Mouse (Mus musculus) adrenal gland, postnatal 10 days (tissue): Measurements from ENCODE around the gene Cybrd1. TPM values are rescaled to one million over a fixed set of nuclear protein-coding genes. Genes with fewer than 3 reads are reported as not detected.

ENCODE experiments used
- DNase-seq: peaks from one replicate; pipeline ENCODE4 v3.0.0; 2021; ENCODE audit warnings: mixed read lengths
- total RNA-seq, 2 experiments: library from RNA; stranded (reverse); gene quantifications; 2 replicates each; pipeline ENCODE4 v1.2.3; 2021

Gene Cybrd1
- total RNA-seq, 2 experiments from 2014 or later, result 1.8 TPM

DNA sequence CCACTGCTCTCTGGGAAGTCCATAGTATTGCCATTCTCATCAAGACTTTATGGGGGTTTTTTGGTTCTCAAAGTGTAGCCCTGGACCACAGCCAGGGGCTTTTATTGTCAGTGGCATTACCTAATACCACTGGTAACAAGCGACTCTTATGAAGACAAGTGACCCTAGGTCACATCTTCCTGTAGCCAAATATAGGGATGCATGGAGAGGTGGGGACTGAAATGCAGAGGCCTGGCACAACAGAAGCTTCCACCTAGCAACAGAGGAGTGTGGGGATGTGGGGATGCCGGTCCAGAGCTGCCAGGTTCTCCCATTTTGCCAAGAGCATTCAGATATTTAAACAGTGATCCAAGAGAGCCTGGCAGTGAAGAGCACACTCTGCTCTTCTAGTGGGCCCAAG lies 5.9 kb downstream of the Cybrd1 start:
- no peak for DNase-seq

DNA sequence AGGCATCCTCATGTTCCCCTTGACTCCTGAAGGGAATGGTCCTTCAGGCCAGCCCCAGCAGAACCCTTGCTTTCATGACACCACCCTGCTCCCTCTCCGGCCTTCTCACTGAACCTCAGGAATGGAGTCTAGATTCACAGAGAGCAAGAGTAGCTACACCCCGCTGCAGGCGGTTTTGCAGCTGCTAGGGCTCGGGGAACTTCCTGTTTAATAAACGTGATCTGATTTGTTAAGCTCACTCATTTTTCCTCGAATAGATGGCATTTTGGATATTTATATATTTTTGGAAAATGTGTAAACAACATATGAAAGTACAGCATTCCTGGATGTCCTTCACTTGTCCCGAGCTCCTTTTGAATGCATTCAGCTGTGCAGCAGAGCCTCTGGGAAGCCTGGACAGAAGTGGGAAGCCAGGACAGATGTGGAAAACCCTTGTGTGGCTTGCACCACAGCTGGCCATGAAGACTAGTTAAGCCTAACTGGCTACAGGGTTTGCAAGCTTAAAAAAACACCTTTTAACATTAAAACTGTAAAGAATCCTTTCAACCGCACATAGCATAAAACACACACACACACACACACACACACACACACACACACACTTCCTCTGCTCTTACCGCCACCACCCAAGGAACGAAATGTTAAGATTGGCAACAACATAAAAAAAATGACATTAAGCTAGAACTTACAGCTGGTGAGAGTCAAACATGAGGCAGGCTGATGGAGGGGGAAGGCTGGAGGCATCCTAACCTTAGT lies 10.2 kb downstream of the Cybrd1 start:
- no peak for DNase-seq

- no peak for DNase-seq
Observed at GRCm38 (mm10) chr2:71130366-71130765, 12.6 kb downstream of the Cybrd1 start.

DNA sequence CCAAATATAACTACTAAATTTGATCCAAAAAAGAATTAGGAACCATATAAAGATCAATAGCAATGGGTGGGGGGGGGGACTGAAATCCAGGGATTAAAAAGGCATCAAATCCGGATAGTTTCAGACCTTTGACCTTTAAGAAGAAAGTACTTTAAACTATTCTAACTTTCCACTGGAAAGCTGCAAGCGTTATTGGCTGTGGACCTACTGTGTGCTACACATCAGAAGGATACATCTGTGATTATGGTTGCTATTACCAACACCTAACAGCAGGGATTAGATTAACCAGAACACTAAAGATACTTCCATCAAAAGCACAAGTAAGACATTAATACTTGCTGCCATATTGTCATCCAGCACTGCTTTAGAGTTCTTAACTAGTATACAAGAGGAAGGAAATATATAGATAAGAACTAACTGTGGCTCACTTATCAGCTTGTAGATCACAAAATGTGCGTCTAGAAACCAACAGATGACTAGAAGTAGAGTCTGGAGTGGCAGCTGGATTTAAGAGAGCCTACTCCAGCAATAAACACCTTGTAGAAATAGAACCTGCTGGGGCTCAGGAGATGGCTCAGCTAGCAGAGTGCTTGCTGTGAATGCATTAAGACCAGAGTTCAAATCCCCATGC lies 14.3 kb downstream of the Cybrd1 start:
- no peak for DNase-seq

DNA sequence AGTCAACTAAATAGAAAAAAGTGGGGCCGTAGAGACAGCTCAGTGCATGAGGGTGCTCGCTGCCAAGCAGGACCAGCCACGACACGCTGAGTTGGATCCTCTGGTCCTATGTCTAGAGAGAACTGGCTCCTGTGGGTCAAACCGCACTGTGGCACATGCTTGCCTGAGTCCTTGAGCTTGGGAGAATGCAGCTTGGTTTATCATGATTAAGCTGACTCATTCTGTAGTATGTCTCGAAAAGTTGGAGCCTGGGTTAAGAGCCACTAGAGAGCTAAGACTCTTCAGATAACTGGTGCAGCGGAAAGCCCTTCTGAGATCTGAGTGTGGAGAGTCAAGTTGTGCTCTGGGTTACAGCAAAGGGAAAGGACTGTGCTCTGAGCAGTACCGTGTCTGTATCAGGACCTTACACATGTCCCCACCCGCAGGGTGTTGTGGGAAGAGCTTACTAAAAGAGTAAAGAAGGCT lies 16.4 kb downstream of the Cybrd1 start:
- peak; percentile 21 for DNase-seq

DNA sequence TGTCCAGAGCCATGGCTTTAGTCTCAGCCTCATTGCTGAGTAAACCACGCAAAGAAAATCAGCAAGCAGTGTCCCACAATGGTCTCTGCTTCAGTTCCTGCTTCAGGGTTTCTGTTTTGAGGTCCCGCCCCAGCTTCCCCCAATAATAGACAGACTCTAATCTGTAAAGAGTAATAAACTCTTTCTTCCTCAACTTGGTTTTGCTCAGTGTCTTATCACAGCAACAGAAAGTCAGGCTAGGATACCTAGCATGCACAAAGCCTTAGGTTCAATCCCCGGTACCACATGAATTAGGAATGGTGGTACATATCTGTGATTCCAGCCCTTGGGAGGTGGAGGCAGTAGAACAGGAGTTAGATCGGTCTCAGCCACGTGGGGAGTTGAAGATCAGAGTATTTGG lies 17.1 kb downstream of the Cybrd1 start:
- DNase-seq, result no peak

GRCm38 (mm10) chr2:71140622-71141021 lies 22.9 kb downstream of the Cybrd1 start:
- DNase-seq, result no peak

DNA sequence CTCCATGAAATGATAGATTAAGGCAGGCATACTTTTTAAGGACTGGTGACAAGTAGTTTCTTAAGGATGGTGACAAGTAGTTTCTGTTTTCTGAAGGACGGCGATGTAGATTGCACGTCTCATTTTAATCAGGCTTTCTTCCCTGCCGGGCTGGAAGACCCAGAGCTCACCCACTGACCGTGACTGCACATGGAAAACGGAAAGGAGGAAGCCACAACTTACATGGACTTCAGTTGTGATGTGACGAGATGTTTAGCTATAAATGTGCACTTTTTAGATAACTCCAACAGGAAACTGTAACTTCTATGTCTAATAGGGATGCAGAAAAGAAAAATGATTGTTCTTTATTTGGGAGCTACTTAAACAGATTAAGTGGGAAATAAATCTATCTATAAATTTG lies 24.7 kb downstream of the Cybrd1 start:
- DNase-seq, result no peak

- no peak for DNase-seq
Observed at GRCm38 (mm10) chr2:71145853-71146252, 28.1 kb downstream of the Cybrd1 start.

DNA sequence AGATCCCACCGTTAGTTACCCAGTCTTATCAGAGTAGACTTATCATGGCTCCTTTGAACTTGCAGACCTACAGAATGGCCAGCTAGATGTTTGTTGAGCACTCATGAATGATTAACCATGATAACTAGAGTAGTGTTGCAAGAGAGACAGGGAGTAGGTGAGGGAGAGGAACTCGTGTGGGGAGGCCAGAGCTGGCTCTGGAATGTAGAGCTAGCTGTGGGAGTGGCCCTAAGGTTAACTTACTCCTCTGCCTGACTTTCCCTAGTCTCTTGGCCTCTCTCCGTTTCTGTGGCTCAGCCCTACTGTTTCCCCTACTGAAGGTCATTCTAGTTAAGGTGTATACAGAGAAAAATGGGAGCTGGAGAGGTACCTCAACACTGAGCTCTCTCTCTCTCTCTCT lies 28.5 kb downstream of the Cybrd1 start:
- DNase-seq, result no peak

GRCm38 (mm10) chr2:71147816-71148215 lies 30.1 kb downstream of the Cybrd1 start:
- no peak for DNase-seq

DNA sequence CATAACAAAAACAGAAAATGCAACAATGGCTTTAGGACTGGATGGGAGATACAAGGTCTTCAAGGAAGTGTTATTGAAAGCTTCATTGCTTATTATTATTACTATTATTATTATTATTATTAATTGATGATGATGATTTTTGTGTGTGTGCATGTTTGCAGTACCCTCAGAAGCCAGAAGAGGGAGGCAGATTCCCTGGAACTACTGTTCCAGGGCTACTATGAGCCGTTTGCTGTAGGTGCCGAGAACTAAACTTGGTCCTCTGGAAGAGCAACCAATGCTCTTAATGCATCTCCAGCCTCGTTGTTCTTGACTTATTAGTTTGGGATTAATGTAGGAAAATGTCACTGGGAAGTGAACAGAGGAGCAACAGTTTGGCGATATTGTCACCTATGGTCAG lies 34.4 kb downstream of the Cybrd1 start:
- DNase-seq, result no peak

DNA sequence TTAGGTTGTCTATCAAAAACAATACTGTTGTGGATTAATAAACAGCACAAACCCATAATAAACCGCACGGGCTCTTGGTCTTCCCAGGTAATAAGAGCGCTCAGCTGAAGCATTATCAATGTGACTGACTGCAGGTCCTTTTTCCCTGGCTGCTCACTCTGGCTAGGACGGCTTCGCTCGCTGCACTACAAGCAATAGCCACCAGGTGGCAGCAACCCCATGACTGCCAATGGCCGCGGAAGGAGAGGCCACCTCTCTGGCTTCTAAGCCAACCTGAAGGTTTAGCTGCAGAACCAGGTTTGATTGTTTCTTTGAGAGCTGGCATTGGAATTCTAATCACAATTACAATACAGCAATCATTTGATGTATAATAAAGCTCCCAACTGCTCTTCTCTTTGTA lies 37.8 kb downstream of the Cybrd1 start:
- peak; percentile 89 for DNase-seq

- DNase-seq, result peak; percentile 67
Observed at GRCm38 (mm10) chr2:71156446-71156845, 38.7 kb downstream of the Cybrd1 start.

- DNase-seq, result no peak
Observed at GRCm38 (mm10) chr2:71157881-71158280, 40.2 kb downstream of the Cybrd1 start.

- DNase-seq, result no peak
Observed at GRCm38 (mm10) chr2:71159576-71160306, 42.0 kb downstream of the Cybrd1 start.

DNA sequence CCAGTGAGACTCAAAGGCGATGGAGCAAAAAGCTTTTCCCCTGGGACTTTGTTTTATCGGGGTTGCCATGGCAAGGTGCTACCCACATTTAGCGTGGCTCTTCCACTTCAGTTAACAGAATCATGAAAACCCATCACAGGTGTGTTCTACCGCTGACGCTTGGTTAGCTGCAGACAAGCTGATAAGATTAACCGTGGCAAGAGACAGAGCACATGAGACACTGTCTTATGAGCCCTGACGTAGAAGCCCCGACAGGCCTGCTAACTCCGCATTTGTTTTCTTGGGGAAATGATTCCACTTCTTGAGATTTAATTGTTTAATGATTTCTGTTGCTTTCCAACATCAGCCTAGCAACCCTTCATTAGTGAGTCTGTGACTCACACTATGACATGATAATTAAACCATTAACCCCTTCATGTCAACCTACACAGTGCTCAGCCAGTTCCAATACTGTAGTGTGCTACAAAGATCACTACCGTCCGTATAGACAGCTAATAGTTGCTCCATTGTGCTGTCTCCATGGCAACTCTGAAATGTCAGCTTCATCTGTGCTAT lies 42.7 kb downstream of the Cybrd1 start:
- no peak for DNase-seq

DNA sequence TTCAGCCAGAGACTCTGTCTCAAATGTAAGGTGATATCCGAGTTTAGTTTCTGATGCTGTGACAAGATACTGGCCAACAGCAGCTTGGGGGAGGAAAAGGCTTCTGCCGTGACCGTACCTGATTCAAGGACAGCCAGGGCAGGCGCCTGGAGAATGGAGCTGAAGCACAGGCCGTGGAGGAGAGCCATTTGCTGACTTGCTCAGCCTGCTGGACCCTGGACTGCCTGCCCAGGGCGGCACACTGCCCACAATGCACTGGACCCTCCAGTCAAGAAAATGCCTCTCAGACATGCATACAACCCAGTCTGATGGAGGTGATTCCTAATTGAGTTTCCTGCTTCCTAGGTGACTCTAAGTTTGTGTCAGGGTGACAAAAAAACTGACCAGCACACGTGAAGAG lies 43.8 kb downstream of the Cybrd1 start:
- DNase-seq, result no peak

- no peak for DNase-seq
Observed at GRCm38 (mm10) chr2:71162831-71163621, 45.3 kb downstream of the Cybrd1 start.

DNA sequence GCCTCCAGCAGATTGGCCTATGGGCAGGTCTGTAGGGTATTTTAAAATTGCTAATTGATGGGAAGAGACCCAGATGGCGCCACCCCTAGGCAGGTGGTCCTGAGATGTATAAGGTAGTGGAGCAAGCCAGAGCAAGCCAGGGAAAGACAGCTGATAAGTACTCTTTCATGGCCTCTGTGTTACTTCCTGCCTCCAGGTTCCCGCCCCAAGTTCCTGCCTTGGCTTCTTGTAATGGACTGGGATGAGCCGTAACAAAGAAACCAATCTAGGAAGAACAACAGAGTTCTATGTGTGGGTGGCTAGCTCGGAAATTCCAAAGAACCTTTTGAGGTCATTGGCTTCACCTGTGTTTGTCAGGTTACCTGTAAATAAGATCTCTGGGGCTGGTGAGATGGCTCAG lies 49.5 kb downstream of the Cybrd1 start:
- DNase-seq, result no peak

DNA sequence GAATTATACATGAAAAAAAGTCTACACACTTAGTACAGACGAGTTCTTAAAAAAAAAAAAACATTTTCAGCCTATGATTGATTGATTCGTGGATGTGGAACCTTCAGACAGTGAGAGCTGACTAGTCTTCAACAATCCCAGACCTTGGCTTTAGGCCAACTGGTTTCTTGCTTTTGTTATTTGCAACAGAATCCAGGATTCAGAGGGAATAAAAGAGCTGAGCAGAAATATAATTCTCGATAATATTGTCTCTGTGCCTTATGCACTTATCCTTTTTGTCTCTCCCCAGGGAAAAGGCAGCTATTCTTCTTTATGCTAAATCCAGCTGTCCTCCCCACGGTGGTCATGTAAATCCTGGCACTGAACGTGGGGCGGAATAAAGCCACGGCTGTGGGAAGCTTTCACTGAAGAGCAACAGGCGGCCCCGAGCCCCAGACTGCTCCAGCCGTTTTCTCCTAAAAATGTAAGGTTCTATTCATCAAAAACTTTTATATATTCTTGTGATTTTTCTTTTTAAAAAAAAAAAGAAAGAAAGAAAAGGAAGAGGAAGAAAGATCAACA lies 50.8 kb downstream of the Cybrd1 start:
- peak; percentile 34 for DNase-seq

DNA sequence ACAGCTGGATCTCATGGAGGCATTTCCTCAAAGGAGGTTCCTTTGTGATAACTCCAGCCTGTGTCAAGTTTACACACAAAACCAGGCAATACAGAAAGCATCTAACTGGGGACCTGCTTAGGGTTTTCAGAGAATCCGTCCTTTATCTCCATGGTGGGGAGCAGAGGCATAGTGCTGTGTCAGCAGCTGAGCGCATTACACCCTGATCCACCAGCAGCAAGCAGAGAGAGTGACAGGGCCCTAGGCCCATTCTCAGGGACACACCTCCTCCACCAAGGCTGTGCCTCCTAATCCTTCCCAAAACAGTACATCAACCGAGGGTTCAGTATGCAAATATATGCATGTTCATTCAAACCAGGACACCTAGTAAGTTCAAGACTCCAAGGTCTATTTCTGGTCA lies 55.3 kb downstream of the Cybrd1 start:
- no peak for DNase-seq
